Mouse (Mus musculus): ENCODE data around the gene Foxe1.

The Foxe1 gene

DNA sequence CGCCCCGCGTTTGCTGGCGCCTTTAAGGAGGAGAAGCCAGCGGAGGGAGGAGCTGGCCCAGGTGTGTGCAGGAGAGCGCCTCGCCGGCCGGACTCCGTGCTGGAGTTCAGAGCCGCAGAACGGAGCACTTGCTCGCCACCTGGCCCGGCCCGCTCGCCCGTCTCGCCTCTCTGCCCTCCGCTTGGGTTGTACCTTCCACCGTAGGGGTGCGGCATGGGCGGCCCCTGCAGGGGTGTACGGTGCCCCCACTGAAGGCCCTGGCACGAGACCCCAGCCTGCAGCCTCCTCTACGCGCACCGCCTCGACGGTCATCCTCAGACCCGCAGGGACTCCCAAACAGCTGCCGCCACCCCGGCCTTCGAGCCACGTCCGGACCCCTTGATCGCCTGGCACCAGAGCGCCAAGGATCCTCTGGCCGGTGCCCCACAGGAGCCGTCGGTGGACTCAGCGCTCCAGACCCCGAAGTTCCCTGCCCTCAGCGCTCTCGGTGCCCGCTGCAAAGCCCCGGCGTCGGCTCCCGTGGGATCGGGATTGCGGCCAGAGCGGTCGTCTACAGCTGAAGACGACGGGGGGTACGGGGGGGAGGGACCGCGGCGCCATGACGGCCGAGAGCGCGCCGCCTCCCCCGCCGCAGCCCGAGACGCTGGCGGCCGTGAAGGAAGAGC, at the start of gene Foxe1:
Gene Foxe1, plus strand, starts transcription at position 14 of the 665 bp plus-strand sequence.
- in situ Hi-C loops (cut with MboI; ENCODE audit: low pct_unique_long_range_greater_than_20kb in 1 of 2, low sequenced_read_pairs in 2 of 2, unreplicated experiment in 1 of 2) = loop anchor here in 1 of 2 experiments (25.0 kb wide), 1 partner anchor 1631 kb away; the partner anchor contains the start of gene Pax5

GRCm38 (mm10) chr4:46304071-46304470, 39.3 kb upstream of the Foxe1 start:
- in situ Hi-C loops (cut with MboI; ENCODE audit: low pct_unique_long_range_greater_than_20kb in 1 of 2, low sequenced_read_pairs in 2 of 2, unreplicated experiment in 1 of 2) = no loop called here

GRCm38 (mm10) chr4:46304757-46305384, 38.5 kb upstream of the Foxe1 start:
- in situ Hi-C loops (cut with MboI; ENCODE audit: low pct_unique_long_range_greater_than_20kb in 1 of 2, low sequenced_read_pairs in 2 of 2, unreplicated experiment in 1 of 2) = no loop called here

DNA sequence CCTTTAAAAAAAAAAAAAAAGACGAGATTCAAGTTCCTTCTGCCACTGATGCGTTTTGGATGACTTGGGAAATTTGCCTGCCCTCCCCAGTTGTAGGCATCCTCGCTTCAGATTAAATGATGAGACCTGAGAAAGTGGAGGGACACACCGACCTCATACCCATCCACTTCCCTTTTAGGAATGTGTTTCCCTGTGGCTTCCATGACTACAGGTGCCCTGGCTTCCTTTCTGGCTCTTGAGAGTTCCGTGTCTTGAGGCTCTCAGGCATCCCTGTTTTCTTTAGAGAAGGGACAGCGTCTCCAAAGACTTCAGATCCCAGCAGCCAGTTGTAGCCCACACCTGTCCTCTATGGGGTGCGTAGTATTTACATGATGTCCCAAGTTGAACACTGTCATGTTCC, 38.0 kb upstream of the Foxe1 start:
- in situ Hi-C loops (cut with MboI; ENCODE audit: low pct_unique_long_range_greater_than_20kb in 1 of 2, low sequenced_read_pairs in 2 of 2, unreplicated experiment in 1 of 2) = no loop called here

DNA sequence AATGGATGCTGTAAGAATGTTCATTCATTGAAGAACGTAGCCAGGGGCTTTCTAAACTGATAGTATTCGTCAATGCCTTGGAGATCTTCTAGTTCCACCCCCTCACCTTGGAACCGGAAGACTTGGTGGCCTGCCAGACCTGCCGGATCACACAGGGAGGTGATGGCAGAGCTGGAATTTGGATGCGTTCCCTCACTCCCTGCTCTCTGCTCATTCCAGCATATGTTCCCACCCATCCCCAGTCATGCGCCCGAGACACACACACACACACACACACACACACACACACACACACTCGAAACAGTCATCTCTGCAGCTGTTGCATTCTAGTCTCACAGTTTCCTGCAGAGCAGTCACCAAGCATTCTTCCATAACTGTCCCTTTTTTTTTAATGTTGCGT, 36.1 kb upstream of the Foxe1 start:
- in situ Hi-C loops (cut with MboI; ENCODE audit: low pct_unique_long_range_greater_than_20kb in 1 of 2, low sequenced_read_pairs in 2 of 2, unreplicated experiment in 1 of 2) = no loop called here

DNA sequence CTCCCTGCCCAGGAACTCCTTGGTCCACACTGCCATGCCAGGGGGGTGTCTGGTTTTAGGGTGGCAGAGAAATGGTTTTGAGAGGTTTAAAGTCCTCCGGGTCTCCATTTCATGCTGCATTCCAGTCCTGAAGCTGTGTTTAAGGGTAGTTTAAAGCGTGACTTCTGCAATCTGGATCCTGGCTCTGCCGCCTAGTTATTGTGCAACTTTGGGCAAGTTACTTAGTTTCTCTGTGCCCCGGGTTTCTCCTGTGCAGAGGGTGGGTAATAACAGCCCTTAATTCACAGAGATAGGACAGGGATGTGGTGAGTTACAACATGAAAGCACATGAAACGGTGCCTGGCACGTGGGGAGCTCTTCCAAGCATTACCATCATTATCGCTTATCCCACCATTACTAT, 35.5 kb upstream of the Foxe1 start:
- in situ Hi-C loops (cut with MboI; ENCODE audit: low pct_unique_long_range_greater_than_20kb in 1 of 2, low sequenced_read_pairs in 2 of 2, unreplicated experiment in 1 of 2) = no loop called here

- in situ Hi-C loops (cut with MboI; ENCODE audit: low pct_unique_long_range_greater_than_20kb in 1 of 2, low sequenced_read_pairs in 2 of 2, unreplicated experiment in 1 of 2) = no loop called here
Observed at GRCm38 (mm10) chr4:46311631-46312030, 31.8 kb upstream of the Foxe1 start.

GRCm38 (mm10) chr4:46321730-46322389, 21.5 kb upstream of the Foxe1 start:
- in situ Hi-C loops (cut with MboI; ENCODE audit: low pct_unique_long_range_greater_than_20kb in 1 of 2, low sequenced_read_pairs in 2 of 2, unreplicated experiment in 1 of 2) = no loop called here

GRCm38 (mm10) chr4:46322715-46323114, 20.7 kb upstream of the Foxe1 start:
- in situ Hi-C loops (cut with MboI; ENCODE audit: low pct_unique_long_range_greater_than_20kb in 1 of 2, low sequenced_read_pairs in 2 of 2, unreplicated experiment in 1 of 2) = no loop called here

GRCm38 (mm10) chr4:46328906-46329305, 14.5 kb upstream of the Foxe1 start:
- in situ Hi-C loops (cut with MboI; ENCODE audit: low pct_unique_long_range_greater_than_20kb in 1 of 2, low sequenced_read_pairs in 2 of 2, unreplicated experiment in 1 of 2) = loop anchor here in 1 of 2 experiments (25.0 kb wide), 1 partner anchor 1617 kb away; the partner anchor contains the start of gene Pax5

GRCm38 (mm10) chr4:46335846-46336245, 7.6 kb upstream of the Foxe1 start:
- in situ Hi-C loops (cut with MboI; ENCODE audit: low pct_unique_long_range_greater_than_20kb in 1 of 2, low sequenced_read_pairs in 2 of 2, unreplicated experiment in 1 of 2) = loop anchor here in 1 of 2 experiments (25.0 kb wide), 1 partner anchor 1624 kb away; the partner anchor contains the start of gene Pax5

DNA sequence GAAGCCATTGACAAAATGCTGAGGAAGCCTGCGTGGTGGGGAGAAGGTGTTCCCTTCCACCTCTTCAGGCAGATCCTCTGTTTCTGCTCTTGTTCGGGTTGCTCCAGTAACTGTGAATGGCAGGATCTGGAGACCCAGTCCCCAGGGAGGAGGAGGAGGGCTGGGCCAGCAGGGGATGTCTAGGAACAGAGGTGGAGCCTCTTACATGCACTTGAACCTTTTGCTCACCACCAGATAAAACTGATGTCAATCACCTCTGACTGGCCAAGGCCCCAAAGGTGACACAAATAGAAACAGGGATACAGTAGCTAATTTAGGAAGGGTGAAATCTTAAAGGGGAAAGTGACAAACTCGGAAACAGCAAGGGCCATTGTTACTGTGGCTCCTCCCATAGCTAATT, 5.4 kb upstream of the Foxe1 start:
- in situ Hi-C loops (cut with MboI; ENCODE audit: low pct_unique_long_range_greater_than_20kb in 1 of 2, low sequenced_read_pairs in 2 of 2, unreplicated experiment in 1 of 2) = loop anchor here in 1 of 2 experiments (25.0 kb wide), 1 partner anchor 1626 kb away; the partner anchor contains the start of gene Pax5

DNA sequence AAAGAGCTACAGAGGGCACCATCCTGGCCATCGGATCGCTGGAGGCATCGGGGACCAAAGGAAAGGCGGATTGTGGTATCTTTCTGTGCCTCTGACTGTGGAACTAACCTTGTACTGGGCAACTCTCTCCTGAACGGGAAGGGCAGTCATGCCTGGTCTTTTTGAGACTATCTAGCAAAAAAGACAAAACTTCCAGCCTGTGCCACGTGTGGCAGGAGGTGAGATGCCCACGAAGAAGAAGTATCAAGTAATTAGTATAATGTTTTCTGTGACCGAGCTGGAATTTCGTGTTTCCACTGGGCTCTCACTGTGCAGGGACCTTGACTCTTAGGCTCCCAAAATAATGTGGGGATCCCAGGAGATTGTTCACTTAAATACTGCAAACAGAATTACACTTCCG, 4.4 kb upstream of the Foxe1 start:
- in situ Hi-C loops (cut with MboI; ENCODE audit: low pct_unique_long_range_greater_than_20kb in 1 of 2, low sequenced_read_pairs in 2 of 2, unreplicated experiment in 1 of 2) = loop anchor here in 1 of 2 experiments (25.0 kb wide), 1 partner anchor 1627 kb away; the partner anchor contains the start of gene Pax5

DNA sequence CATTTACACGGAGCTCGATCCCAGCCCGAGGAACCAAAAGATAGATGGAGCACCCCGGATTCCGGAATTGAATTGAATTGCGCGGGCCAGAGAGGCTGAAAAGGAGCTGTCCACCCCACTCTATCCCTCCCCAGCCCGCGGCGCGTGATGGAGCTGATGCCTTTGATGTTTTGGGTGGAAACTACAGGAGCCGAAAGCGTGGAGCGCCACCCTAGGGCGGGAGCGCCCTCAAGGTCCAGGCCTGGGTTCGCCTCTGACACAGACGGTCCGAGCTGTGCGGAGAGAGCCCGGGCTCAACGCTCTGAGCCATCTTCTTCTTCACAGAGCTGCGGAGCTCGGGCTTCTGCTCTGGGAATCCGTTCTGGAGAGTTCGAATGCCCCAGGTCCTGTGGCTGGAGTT, 3.8 kb upstream of the Foxe1 start:
- in situ Hi-C loops (cut with MboI; ENCODE audit: low pct_unique_long_range_greater_than_20kb in 1 of 2, low sequenced_read_pairs in 2 of 2, unreplicated experiment in 1 of 2) = loop anchor here in 1 of 2 experiments (25.0 kb wide), 1 partner anchor 1627 kb away; the partner anchor contains the start of gene Pax5

DNA sequence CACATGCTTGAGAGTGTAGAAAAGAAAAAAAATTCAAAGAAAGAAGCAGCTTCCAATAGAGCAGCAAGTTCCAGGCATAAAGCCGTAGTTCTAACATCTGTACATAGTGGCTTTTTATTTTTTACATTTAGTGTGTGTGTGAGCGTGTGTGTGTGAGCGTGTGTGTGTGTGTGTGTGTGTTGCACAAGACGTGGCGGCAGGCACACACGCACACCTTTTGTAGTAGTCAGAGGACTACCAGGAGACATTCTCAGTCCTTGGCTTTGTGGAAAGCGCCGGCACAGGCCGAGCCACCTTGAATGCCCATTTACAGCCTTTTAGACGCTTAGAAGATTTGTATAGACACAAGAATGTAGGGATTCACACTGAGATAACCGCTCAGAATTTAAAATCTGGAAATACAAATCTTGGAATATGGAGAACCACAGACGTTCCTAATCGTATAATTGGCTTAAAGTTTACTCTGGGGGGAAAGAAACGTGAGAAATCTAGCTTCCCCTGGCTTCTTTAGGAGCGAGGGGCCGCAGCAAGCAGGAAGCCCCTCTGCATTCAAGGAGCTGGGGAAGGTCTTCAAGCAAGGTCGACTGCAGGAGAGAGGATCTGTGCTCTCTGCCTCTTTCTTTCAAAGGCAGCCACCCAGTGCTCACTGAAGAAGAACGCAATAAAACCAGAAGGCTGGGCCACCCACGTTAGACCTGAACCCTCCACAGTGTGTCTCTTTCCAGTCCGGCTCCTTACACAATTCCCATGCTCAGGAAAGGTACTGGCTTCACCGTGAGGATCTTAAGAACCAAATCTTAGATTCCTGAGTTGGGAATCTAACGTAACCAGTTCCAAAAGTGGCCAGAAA, 1.4 kb upstream of the Foxe1 start:
- in situ Hi-C loops (cut with MboI; ENCODE audit: low pct_unique_long_range_greater_than_20kb in 1 of 2, low sequenced_read_pairs in 2 of 2, unreplicated experiment in 1 of 2) = loop anchor here in 1 of 2 experiments (25.0 kb wide), 1 partner anchor 1630 kb away; the partner anchor contains the start of gene Pax5

- in situ Hi-C loops (cut with MboI; ENCODE audit: low pct_unique_long_range_greater_than_20kb in 1 of 2, low sequenced_read_pairs in 2 of 2, unreplicated experiment in 1 of 2) = loop anchor here in 1 of 2 experiments (25.0 kb wide), 1 partner anchor 1630 kb away; the partner anchor contains the start of gene Pax5
Observed at GRCm38 (mm10) chr4:46342711-46343286, 610 bp upstream of the Foxe1 start.

- in situ Hi-C loops (cut with MboI; ENCODE audit: low pct_unique_long_range_greater_than_20kb in 1 of 2, low sequenced_read_pairs in 2 of 2, unreplicated experiment in 1 of 2) = loop anchor here in 1 of 2 experiments (25.0 kb wide), 1 partner anchor 1632 kb away; the partner anchor contains the start of gene Pax5
Observed at GRCm38 (mm10) chr4:46344288-46344687, 879 bp downstream of the Foxe1 start.
